In the genomic region with DNA sequence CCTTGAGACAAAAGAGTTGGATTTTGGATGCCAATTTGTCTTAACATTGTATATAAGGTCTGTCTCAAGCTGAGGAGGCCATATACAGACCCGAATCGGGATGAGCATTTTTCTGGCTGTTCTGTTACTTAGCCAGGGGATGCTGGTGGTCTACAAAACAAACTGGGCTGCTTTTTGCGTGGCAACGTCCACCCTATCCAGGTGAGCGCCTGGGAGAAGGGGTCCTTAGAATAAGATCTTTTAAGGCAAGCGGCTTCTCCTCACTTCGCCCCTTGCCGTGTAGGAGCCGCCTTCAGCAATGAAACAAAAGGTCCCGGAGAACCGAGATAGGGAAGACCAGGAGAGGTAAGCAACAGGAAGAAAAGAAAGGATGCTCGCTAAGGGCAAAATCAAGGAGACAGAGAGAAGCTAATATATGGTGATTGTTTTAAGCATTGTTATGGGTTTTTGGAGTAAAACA, we compare ENCODE assay signal across 10 mouse cellular contexts.
DNase-seq lines count a peak whose midpoint lies in the region; ATAC-seq and TF ChIP-seq lines count a peak whose summit lies in the region.
"Had no signal": no experiment of that assay in that cellular context is flagged by ENCODE, and none has a peak within 500 bp of the region (broad histone marks: within the 10 kb centered on the region; RNA-seq: fewer than 3 reads in every experiment).

No protein-coding gene starts in this region.

- no peak overlapping the region for H3K9ac ChIP-seq in limb, embryonic 14.5 days (ENCODE audit: low read depth, low read length, severe bottlenecking)
- no peak overlapping the region for H3K9ac ChIP-seq in stomach, embryonic 15.5 days
- H3K9ac ChIP-seq: liver, embryonic 15.5 days had no signal

- intact Hi-C loops in left cerebral cortex, adult 2 months (cut with DNase I), result loop anchor here (2.0 to 10.0 kb wide), 5 partner anchors 317 to 854 kb away; a partner anchor contains a TSS
- intact Hi-C loops in left cerebral cortex, postnatal 36 days (cut with DNase I), result loop anchor here (1.0 to 5.0 kb wide), 4 partner anchors 316 to 854 kb away; a partner anchor contains a TSS

- H3K27me3 ChIP-seq in hindbrain, embryonic 10.5 days (ENCODE audit: insufficient read depth, poor library complexity, severe bottlenecking), result peaks cover 21% of the 10 kb centered on the region; the same call in 1 of the 2 replicates
- H3K27me3 ChIP-seq in limb, embryonic 14.5 days (ENCODE audit: control insufficient read depth, insufficient read depth, low read length), result no peaks in the 10 kb centered on the region
- peaks cover 4% of the 10 kb centered on the region; the same call in 1 of the 2 replicates for H3K27me3 ChIP-seq in stomach, embryonic 15.5 days (replicated peaks)

- no peak for TF ChIP-seq CTCF in left cerebral cortex, adult 2 months (IDR thresholded peaks at IDR 0.05)

- no peaks in the 10 kb centered on the region for H3K9me3 ChIP-seq in hindbrain, embryonic 10.5 days
- H3K9me3 ChIP-seq in limb, embryonic 14.5 days (ENCODE audit: control insufficient read depth, low read length), result no peaks in the 10 kb centered on the region
- H3K9me3 ChIP-seq in stomach, embryonic 15.5 days, result no peaks in the 10 kb centered on the region
- H3K9me3 ChIP-seq: liver, embryonic 15.5 days had no signal

- peaks cover 13% of the 10 kb centered on the region for H3K4me1 ChIP-seq in hindbrain, embryonic 10.5 days (replicated peaks)
- no peaks in the 10 kb centered on the region for H3K4me1 ChIP-seq in limb, embryonic 14.5 days (ENCODE audit: control insufficient read depth, insufficient read depth, low read length)
- H3K4me1 ChIP-seq in stomach, embryonic 15.5 days, result no peaks in the 10 kb centered on the region
- H3K4me1 ChIP-seq: liver, embryonic 15.5 days had no signal

- peak overlapping the region; percentile 30; the same call in 1 of the 2 replicates for H3K4me3 ChIP-seq in left cerebral cortex, adult 2 months
- H3K4me3 ChIP-seq in hindbrain, embryonic 10.5 days, result peak overlapping the region; percentile 38
- H3K4me3 ChIP-seq in limb, embryonic 14.5 days (replicated peaks; ENCODE audit: low read length), result peak overlapping the region; percentile 15; the same call in 1 of the 2 replicates
- no peak overlapping the region for H3K4me3 ChIP-seq in stomach, embryonic 15.5 days (replicated peaks)
- H3K4me3 ChIP-seq: erythroblast, embryonic 14.5 days; liver, embryonic 15.5 days had no signal

- ATAC-seq in limb, embryonic 14.5 days (ENCODE audit: low FRiP score, low read depth), result no peak; the same call in 1 of the 2 replicates
- ATAC-seq in stomach, embryonic 15.5 days (ENCODE audit: insufficient read depth, low FRiP score, low read depth), result no peak

- no peak for TF ChIP-seq POLR2A in limb, embryonic 14.5 days (IDR thresholded peaks at IDR 0.05; ENCODE audit: borderline replicate concordance, extremely low read depth, insufficient read depth, insufficient read length)

- DNase-seq in left cerebral cortex, adult 2 months (ENCODE audit: extremely low spot score in 1 of 2, low spot score in 2 of 2), result no peak
- DNase-seq in left cerebral cortex, postnatal 36 days (ENCODE audit: low spot score in 2 of 2), result no peak
- no peak for DNase-seq in hindbrain, embryonic 10.5 days (ENCODE audit: low spot score)
- no peak for DNase-seq in limb, embryonic 14.5 days (ENCODE audit: low spot score)
- DNase-seq in thymus, adult 18-20 months, result no peak
- DNase-seq in left cerebral cortex, adult 11 months (ENCODE audit: low spot score), result no peak
- no peak for DNase-seq in layer of hippocampus, adult 8-10 months (ENCODE audit: low spot score in 2 of 2)

- WGBS in hindbrain, embryonic 10.5 days, result 15% methylated on average over 12 of the region's 12 CpGs
- 16% methylated on average over 12 of the region's 12 CpGs for WGBS in limb, embryonic 14.5 days
- 15% methylated on average over 12 of the region's 12 CpGs for WGBS in stomach, embryonic 15.5 days

- H3K27ac ChIP-seq in left cerebral cortex, adult 2 months, result no peak overlapping the region
- H3K27ac ChIP-seq in hindbrain, embryonic 10.5 days, result peak overlapping the region; percentile 82
- H3K27ac ChIP-seq in limb, embryonic 14.5 days (replicated peaks; ENCODE audit: low read depth, low read length), result no peak overlapping the region
- no peak overlapping the region for H3K27ac ChIP-seq in stomach, embryonic 15.5 days
- H3K27ac ChIP-seq: liver, embryonic 15.5 days had no signal

- H3K36me3 ChIP-seq in hindbrain, embryonic 10.5 days, result no peaks in the 10 kb centered on the region
- no peaks in the 10 kb centered on the region for H3K36me3 ChIP-seq in limb, embryonic 14.5 days (ENCODE audit: control insufficient read depth, insufficient read depth, low read length)
- no peaks in the 10 kb centered on the region for H3K36me3 ChIP-seq in stomach, embryonic 15.5 days
- H3K36me3 ChIP-seq: liver, embryonic 15.5 days had no signal

- peak overlapping the region; percentile 41 for H3K4me2 ChIP-seq in limb, embryonic 14.5 days (replicated peaks; ENCODE audit: low read depth, low read length, severe bottlenecking)
- H3K4me2 ChIP-seq in stomach, embryonic 15.5 days, result peak overlapping the region; percentile 33
- H3K4me2 ChIP-seq: liver, embryonic 15.5 days had no signal
